Comparison of ENCODE assay signal across 8 mouse cellular contexts in the genomic region with DNA sequence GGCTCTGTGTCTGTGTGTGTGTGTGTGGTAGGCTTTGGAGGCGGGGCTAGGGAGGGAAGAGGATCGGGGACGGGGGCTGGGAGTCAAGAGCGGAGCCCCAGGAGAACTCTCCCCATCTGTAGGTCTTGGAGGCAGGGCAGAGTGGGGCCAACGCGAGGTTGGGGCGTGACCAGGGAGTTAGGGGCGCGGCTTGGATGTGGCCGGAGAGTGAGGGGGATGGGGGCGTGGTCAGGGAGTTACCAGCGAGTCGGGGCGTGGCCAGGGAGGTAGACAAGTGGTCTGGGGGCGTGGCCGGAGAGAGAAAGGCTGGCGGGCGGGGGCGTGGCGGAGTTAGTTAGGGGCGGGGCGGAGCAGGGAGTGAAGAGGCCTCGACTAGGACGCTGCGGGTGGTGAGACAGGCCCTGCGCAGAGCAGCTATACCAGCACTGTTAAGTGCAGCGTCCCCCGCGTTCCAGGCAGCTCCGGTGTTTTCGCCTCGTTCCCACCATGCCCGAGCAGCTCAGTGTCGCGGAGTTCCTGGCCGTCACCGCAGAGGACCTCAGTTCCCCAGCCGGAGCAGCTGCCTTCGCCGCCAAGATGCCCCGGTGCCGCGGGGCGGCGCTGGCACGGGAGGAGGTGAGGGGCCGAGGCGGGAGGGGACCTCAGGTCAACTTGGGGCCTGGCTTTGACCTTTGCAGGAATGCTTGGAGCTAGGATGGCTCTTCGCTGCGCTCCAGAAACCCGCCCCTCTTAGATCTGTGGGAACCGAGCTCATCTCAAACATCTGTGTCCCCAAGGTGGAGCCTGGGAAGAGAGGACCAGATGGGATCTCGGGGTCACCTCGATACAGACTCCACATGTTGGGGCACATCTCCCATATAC. TPM values are rescaled to one million over a fixed set of nuclear protein-coding genes. Genes with fewer than 3 reads are reported as not detected.
DNase-seq lines count a peak whose midpoint lies in the region; ATAC-seq and TF ChIP-seq lines count a peak whose summit lies in the region.

Gene Asap3, plus strand, starts transcription at position 333 of the 861 bp plus-strand sequence.

- peak; percentile 90 for ATAC-seq in hindbrain, postnatal 0 days

- 1% methylated on average over 51 of the region's 54 CpGs for WGBS in hindbrain, postnatal 0 days

- H3K9ac ChIP-seq in hindbrain, postnatal 0 days (replicated peaks; ENCODE audit: low read length) = peak within 1 kb of the TSS; percentile 74

- intact Hi-C loops in gastrocnemius, adult 2 months (cut with DNase I) = no loop called here

- no peaks in the 10 kb centered on the region for H3K27me3 ChIP-seq in hindbrain, postnatal 0 days (ENCODE audit: insufficient read depth, low read length)
- peaks cover 88% of the 10 kb centered on the region for H3K27me3 ChIP-seq in megakaryocyte, embryonic 14.5 days (replicated peaks)

- DNase-seq in WW6 (ENCODE audit: low read depth, low spot score) = peak; percentile 97
- peak; percentile 85 to 90 for DNase-seq in cerebellum, postnatal 4 days (ENCODE audit: low spot score in 2 of 2)
- peak; percentile 98 for DNase-seq in gastrocnemius, adult 2 months
- DNase-seq in hindbrain, postnatal 0 days (ENCODE audit: low spot score) = peak; percentile 94
- DNase-seq in left cerebral cortex, adult 8-10 months (ENCODE audit: low spot score in 2 of 2) = peak; percentile 46 to 77
- peak; percentile 91 to 94 for DNase-seq in right cerebral cortex, postnatal 10 days (ENCODE audit: low spot score in 2 of 2)
- DNase-seq in urinary bladder, postnatal 25 days (ENCODE audit: low spot score) = peak; percentile 98

- H3K4me3 ChIP-seq in gastrocnemius, adult 2 months = peak within 1 kb of the TSS; percentile 92
- peak within 1 kb of the TSS; percentile 66 for H3K4me3 ChIP-seq in hindbrain, postnatal 0 days (ENCODE audit: low read length)
- peak within 1 kb of the TSS; percentile 95 for H3K4me3 ChIP-seq in megakaryocyte, embryonic 14.5 days (replicated peaks)

- no peak; the same call in 1 of the 2 replicates for TF ChIP-seq CTCF in gastrocnemius, adult 2 months (IDR thresholded peaks at IDR 0.05)
- peak; percentile 23; the same call in 1 of the 2 replicates for TF ChIP-seq CTCF in hindbrain, postnatal 0 days (IDR thresholded peaks at IDR 0.05; ENCODE audit: low read depth)

- H3K4me2 ChIP-seq in hindbrain, postnatal 0 days (ENCODE audit: low read depth, low read length) = peak within 1 kb of the TSS; percentile 99

- peaks cover 8% of the 10 kb centered on the region; the same call in 1 of the 2 replicates for H3K4me1 ChIP-seq in hindbrain, postnatal 0 days (ENCODE audit: insufficient read depth, low read length)
- peaks cover 30% of the 10 kb centered on the region for H3K4me1 ChIP-seq in megakaryocyte, embryonic 14.5 days

- no peaks in the 10 kb centered on the region for H3K9me3 ChIP-seq in hindbrain, postnatal 0 days (ENCODE audit: low read length)
- H3K9me3 ChIP-seq in megakaryocyte, embryonic 14.5 days = no peaks in the 10 kb centered on the region

- no peaks in the 10 kb centered on the region for H3K36me3 ChIP-seq in hindbrain, postnatal 0 days (ENCODE audit: insufficient read depth, low read length)
- no peaks in the 10 kb centered on the region for H3K36me3 ChIP-seq in megakaryocyte, embryonic 14.5 days (replicated peaks; ENCODE audit: low read length)

- peak within 1 kb of the TSS; percentile 89 for H3K27ac ChIP-seq in gastrocnemius, adult 2 months
- peak within 1 kb of the TSS; percentile 62 for H3K27ac ChIP-seq in hindbrain, postnatal 0 days

RNA-seq across cellular contexts. Expression of gene Asap3, which starts in this region (rescaled TPM):
- total RNA-seq in gastrocnemius, adult 2 months (2021) = 1 to 10 TPM; 1.5 to 2.5 TPM
- 9.1 and 10.5 TPM in 2 replicates for total RNA-seq in hindbrain, postnatal 0 days (2014; rRNA removed)
- 4.1 TPM in 2 replicates for polyA plus RNA-seq in hindbrain, postnatal 0 days (2015; fragmentation: Nextera tagmentation; extraction: Ambion mirVana)
- total RNA-seq in left cerebral cortex, adult 8-10 months (2022) = 1 to 10 TPM; 2.5 to 4.5 (median 3.3) TPM
- polyA plus RNA-seq in megakaryocyte, embryonic 14.5 days (2012; ENCODE audit: insufficient read depth, low replicate concordance) = not detected in 2 replicates

Comparison
In these comparisons a context has a peak if more than half of its experiments do, and no peak if none do; other contexts are left out.
1. Peak in every context shown above with its lines: DNase-seq, ATAC-seq, H3K4me3 ChIP-seq and H3K27ac ChIP-seq.